In the genomic region with DNA sequence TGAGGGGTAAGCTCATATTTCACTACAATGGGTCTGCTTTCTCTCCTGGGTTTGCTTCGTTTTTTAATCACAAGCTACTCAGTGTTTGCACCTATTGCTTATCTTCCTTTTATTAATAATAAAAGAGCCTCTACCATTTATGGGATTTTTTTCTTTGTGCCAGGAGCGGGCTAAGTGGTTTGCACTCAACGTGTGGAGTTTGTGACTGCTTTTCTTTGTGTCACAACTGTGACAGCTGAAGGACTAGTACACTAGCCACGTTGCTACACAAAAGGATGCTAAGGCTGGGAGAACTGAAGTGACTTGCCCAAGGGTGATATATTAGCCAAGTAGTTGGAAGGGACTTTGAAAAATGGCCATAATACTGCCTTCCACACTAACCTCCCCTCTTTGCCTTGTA, we compare ENCODE assay signal across 22 mouse cellular contexts.
DNase-seq lines count a peak whose midpoint lies in the region; ATAC-seq and TF ChIP-seq lines count a peak whose summit lies in the region.
"Had no signal": no experiment of that assay in that cellular context is flagged by ENCODE, and none has a peak within 500 bp of the region (broad histone marks: within the 10 kb centered on the region; RNA-seq: fewer than 3 reads in every experiment).

No protein-coding gene starts in this region.

- peak overlapping the region; percentile 28 for H3K27ac ChIP-seq in heart, embryonic 13.5 days (replicated peaks)
- H3K27ac ChIP-seq in heart, embryonic 15.5 days, result peak overlapping the region; percentile 56
- no peak overlapping the region; the same call in 1 of the 2 replicates for H3K27ac ChIP-seq in heart, postnatal 0 days (ENCODE audit: low read depth)
- no peak overlapping the region for H3K27ac ChIP-seq in heart, embryonic 10.5 days
- H3K27ac ChIP-seq: embryonic facial prominence, embryonic 13.5 days; embryonic facial prominence, embryonic 15.5 days; forebrain, embryonic 10.5 days; forebrain, embryonic 12.5 days had no signal

- TF ChIP-seq CTCF in heart, postnatal 0 days (IDR thresholded peaks at IDR 0.05; ENCODE audit: low read depth), result no peak

- H3K4me1 ChIP-seq in heart, embryonic 13.5 days, result peaks cover 22% of the 10 kb centered on the region
- H3K4me1 ChIP-seq in heart, embryonic 15.5 days (replicated peaks), result peaks cover 12% of the 10 kb centered on the region; the same call in 1 of the 2 replicates
- H3K4me1 ChIP-seq in heart, postnatal 0 days (ENCODE audit: control insufficient read depth, insufficient read depth), result peaks cover 17% of the 10 kb centered on the region
- peaks cover 6% of the 10 kb centered on the region; the same call in 1 of the 2 replicates for H3K4me1 ChIP-seq in heart, embryonic 10.5 days
- H3K4me1 ChIP-seq: embryonic facial prominence, embryonic 13.5 days; embryonic facial prominence, embryonic 15.5 days; forebrain, embryonic 10.5 days; forebrain, embryonic 12.5 days had no signal

- DNase-seq in heart, adult 9 months (ENCODE audit: low spot score in 2 of 2), result no peak
- DNase-seq in heart, postnatal 14 days, result no peak
- DNase-seq in heart, postnatal 0 days (ENCODE audit: low spot score), result peak; percentile 56
- no peak for DNase-seq in heart, embryonic 10.5 days (ENCODE audit: low spot score)
- DNase-seq: adrenal gland, adult 2 months; adrenal gland, postnatal 10 days; adrenal gland, postnatal 25 days; cerebellum, adult 11 months; cerebellum, adult 18-20 months; cerebellum, adult 8-10 months; cerebellum, adult 9-11 months; cerebellum, postnatal 14 days; cerebellum, postnatal 36 days; embryo, embryonic 11 days had no signal

- H3K4me2 ChIP-seq in heart, embryonic 13.5 days, result no peak overlapping the region; the same call in 1 of the 2 replicates
- no peak overlapping the region for H3K4me2 ChIP-seq in heart, embryonic 15.5 days
- no peak overlapping the region for H3K4me2 ChIP-seq in heart, postnatal 0 days (ENCODE audit: low read depth, low read length)
- H3K4me2 ChIP-seq: embryonic facial prominence, embryonic 13.5 days; embryonic facial prominence, embryonic 15.5 days; forebrain, embryonic 12.5 days had no signal

- intact Hi-C loops in heart, postnatal 14 days (cut with DNase I), result no loop called here

- no peaks in the 10 kb centered on the region for H3K27me3 ChIP-seq in heart, embryonic 13.5 days (replicated peaks)
- no peaks in the 10 kb centered on the region for H3K27me3 ChIP-seq in heart, embryonic 15.5 days
- no peaks in the 10 kb centered on the region for H3K27me3 ChIP-seq in heart, postnatal 0 days (ENCODE audit: control insufficient read depth, insufficient read depth, low read length)
- H3K27me3 ChIP-seq in heart, embryonic 10.5 days (ENCODE audit: insufficient read depth, poor library complexity, severe bottlenecking), result no peaks in the 10 kb centered on the region
- H3K27me3 ChIP-seq: embryonic facial prominence, embryonic 13.5 days; embryonic facial prominence, embryonic 15.5 days; forebrain, embryonic 12.5 days had no signal

- WGBS in heart, embryonic 13.5 days, result 35% methylated on average over 4 of the region's 4 CpGs
- 37% methylated on average over 4 of the region's 4 CpGs for WGBS in heart, embryonic 15.5 days
- 26% methylated on average over 4 of the region's 4 CpGs for WGBS in heart, postnatal 0 days
- WGBS in heart, embryonic 10.5 days, result 59% methylated on average over 4 of the region's 4 CpGs

- H3K9me3 ChIP-seq in heart, embryonic 13.5 days, result no peaks in the 10 kb centered on the region
- H3K9me3 ChIP-seq in heart, embryonic 15.5 days (replicated peaks), result no peaks in the 10 kb centered on the region
- no peaks in the 10 kb centered on the region for H3K9me3 ChIP-seq in heart, postnatal 0 days (replicated peaks; ENCODE audit: control insufficient read depth, low read length)
- H3K9me3 ChIP-seq in heart, embryonic 10.5 days, result no peaks in the 10 kb centered on the region
- H3K9me3 ChIP-seq: embryonic facial prominence, embryonic 13.5 days; embryonic facial prominence, embryonic 15.5 days; forebrain, embryonic 10.5 days; forebrain, embryonic 12.5 days had no signal

- H3K4me3 ChIP-seq in heart, embryonic 13.5 days, result no peak overlapping the region
- H3K4me3 ChIP-seq in heart, embryonic 15.5 days, result no peak overlapping the region
- H3K4me3 ChIP-seq in heart, postnatal 0 days (ENCODE audit: low read depth, low read length), result no peak overlapping the region
- no peak overlapping the region for H3K4me3 ChIP-seq in heart, embryonic 10.5 days
- H3K4me3 ChIP-seq: embryonic facial prominence, embryonic 13.5 days; embryonic facial prominence, embryonic 15.5 days; erythroblast, embryonic 14.5 days; forebrain, embryonic 10.5 days; forebrain, embryonic 12.5 days had no signal

- H3K36me3 ChIP-seq in heart, embryonic 13.5 days, result no peaks in the 10 kb centered on the region
- H3K36me3 ChIP-seq in heart, embryonic 15.5 days, result no peaks in the 10 kb centered on the region
- H3K36me3 ChIP-seq in heart, postnatal 0 days (replicated peaks; ENCODE audit: control insufficient read depth, insufficient read depth, low read length), result no peaks in the 10 kb centered on the region
- H3K36me3 ChIP-seq in heart, embryonic 10.5 days, result no peaks in the 10 kb centered on the region
- H3K36me3 ChIP-seq: embryonic facial prominence, embryonic 13.5 days; embryonic facial prominence, embryonic 15.5 days; forebrain, embryonic 10.5 days; forebrain, embryonic 12.5 days had no signal

- no peak overlapping the region for H3K9ac ChIP-seq in heart, embryonic 13.5 days
- H3K9ac ChIP-seq in heart, embryonic 15.5 days, result no peak overlapping the region
- H3K9ac ChIP-seq in heart, postnatal 0 days (replicated peaks; ENCODE audit: low read depth, low read length), result no peak overlapping the region
- H3K9ac ChIP-seq: embryonic facial prominence, embryonic 13.5 days; embryonic facial prominence, embryonic 15.5 days; forebrain, embryonic 12.5 days had no signal

- no peak for TF ChIP-seq EP300 in heart, postnatal 0 days (IDR thresholded peaks at IDR 0.05; ENCODE audit: low read depth)

- ATAC-seq in heart, embryonic 13.5 days (ENCODE audit: extremely low read depth, insufficient number of reproducible peaks, low FRiP score, low TSS enrichment), result no peak; the same call in 1 of the 2 replicates
- no peak for ATAC-seq in heart, embryonic 15.5 days (replicated peaks; ENCODE audit: insufficient number of reproducible peaks, insufficient read depth, low FRiP score, low read depth)
- ATAC-seq in heart, postnatal 0 days (ENCODE audit: insufficient read depth, low read depth), result peak; percentile 43
- ATAC-seq: forebrain, embryonic 14.5 days had no signal

Comparison
In these comparisons a context has a peak if more than half of its experiments do, and no peak if none do; other contexts are left out.
1. H3K27ac ChIP-seq: peak in heart, embryonic 13.5 days (single experiment) and heart, embryonic 15.5 days (single experiment); none in heart, postnatal 0 days (single experiment) and heart, embryonic 10.5 days (single experiment).